Mouse (Mus musculus): ENCODE measurements at regions not wholly inside any gene's neighbourhood (a gene's known extent, or its start where the extent isn't known, plus 50 kb on each side); places are given as distances from the start of the nearest gene placed in this dataset.

DNA sequence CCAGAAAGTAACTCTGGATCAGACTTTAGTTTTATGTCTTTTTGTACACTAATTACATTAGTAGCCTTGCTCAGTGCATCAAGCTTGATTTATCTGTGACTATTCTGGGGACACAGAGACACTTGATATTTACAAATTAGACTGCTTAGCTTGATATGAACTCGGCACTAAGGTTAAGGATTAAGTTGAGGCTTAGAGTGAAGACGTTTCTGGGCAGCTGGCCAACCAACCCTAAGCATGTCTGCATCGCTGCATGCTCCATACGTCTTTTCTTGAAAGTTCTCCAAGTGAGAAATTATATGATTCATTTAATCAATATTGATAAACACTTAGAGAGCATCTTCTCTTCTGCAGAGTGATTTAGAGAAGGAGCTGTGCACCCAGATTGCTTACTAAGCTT is 352.6 kb upstream of the Slitrk1 start:
- DNase-seq (ENCODE audit: low read depth, low spot score), result no peak

- no peak for DNase-seq (ENCODE audit: low read depth, low spot score)
Observed at GRCm38 (mm10) chr14:109261990-109262389, 348.0 kb upstream of the Slitrk1 start.

DNA sequence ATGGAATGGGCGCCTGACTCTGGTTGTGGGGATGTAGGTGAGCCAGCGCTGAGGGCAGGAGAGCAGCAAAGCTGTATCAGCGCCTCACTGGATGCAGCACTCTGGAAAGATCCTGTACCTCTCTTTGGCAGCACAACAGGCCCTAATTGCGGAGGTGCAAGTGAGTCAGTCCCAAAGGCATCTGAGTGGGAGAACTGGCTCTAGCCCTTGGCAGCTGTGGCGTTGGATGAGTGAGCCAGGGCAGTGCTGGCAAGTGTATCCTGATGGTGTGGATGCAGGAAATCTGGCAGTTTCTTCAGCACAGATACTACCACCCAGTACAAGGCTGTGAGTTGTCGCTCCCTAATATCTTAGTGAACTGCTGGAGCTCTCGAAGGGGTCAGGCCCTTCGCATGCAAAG is 300.9 kb upstream of the Slitrk1 start:
- no peak for DNase-seq (ENCODE audit: low read depth, low spot score)

DNA sequence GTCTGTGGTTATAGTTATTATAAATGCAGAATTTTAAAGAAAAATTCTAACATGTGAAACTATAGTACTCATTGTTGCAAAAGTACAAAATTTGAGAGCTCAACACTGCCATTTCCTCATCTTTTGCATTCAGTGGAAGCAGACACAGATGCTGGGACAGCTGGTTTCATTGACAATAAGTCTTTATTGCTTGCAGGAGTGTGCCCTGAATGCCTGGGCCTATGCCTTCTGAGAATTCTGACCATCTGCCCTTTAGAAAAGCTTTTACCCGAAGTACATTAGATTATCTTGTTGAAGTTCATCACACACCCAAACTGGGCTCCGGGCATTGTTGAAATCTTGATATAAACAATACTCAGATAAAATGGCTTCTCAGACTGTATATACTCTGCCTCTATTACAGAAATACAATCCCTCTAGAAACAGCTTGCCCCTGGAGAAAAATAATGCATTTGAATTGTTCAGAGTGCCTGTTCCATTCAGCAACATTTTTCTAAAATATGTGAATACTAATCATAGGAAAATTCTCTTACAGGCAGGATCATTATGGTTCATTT is 266.1 kb upstream of the Slitrk1 start:
- DNase-seq (ENCODE audit: low read depth, low spot score), result peak; percentile 4

GRCm38 (mm10) chr14:109176602-109177179 is 262.7 kb upstream of the Slitrk1 start:
- no peak for DNase-seq (ENCODE audit: low read depth, low spot score)

GRCm38 (mm10) chr14:109175819-109176218 is 261.9 kb upstream of the Slitrk1 start:
- DNase-seq (ENCODE audit: low read depth, low spot score), result no peak

All from telencephalon, adult 2 months (tissue).